Mouse (Mus musculus): ENCODE measurements around the gene Slc25a12. TPM values are rescaled to one million over a fixed set of nuclear protein-coding genes. Genes with fewer than 3 reads are reported as not detected.

The Slc25a12 gene
- total and polyA plus RNA-seq, 2 experiments = 13.6 to 13.7 TPM

- WGBS = 79% methylated on average over 5 of the region's 5 CpGs
- no peak overlapping the region for H3K4me3 ChIP-seq (ENCODE audit: insufficient read depth, low read depth, low read length)
- TF ChIP-seq POLR2A (IDR thresholded peaks at IDR 0.05; ENCODE audit: extremely low read depth, insufficient read depth, low read length) (no peak), CTCF (IDR thresholded peaks at IDR 0.05; ENCODE audit: low read depth, low read length) (no peak)
- H3K9ac ChIP-seq (ENCODE audit: low read depth, low read length) = no peak overlapping the region
- H3K4me1 ChIP-seq (ENCODE audit: control insufficient read depth, insufficient read depth, low read length) = no peaks in the 10 kb centered on the region; the same call in 1 of the 2 replicates
- no peaks in the 10 kb centered on the region for H3K36me3 ChIP-seq (ENCODE audit: control insufficient read depth, insufficient read depth, low read length)
- no peaks in the 10 kb centered on the region for H3K27me3 ChIP-seq (ENCODE audit: control insufficient read depth, insufficient read depth, low read length)
- DNase-seq (ENCODE audit: extremely low read depth, low read depth, low spot score) = no peak
- no peak overlapping the region for H3K27ac ChIP-seq (replicated peaks; ENCODE audit: insufficient read depth, low read depth, low read length)
- no peaks in the 10 kb centered on the region for H3K79me2 ChIP-seq (ENCODE audit: control insufficient read depth, insufficient read depth, low read length)
Measured at GRCm38 (mm10) chr2:71371790-71372189, 4.2 kb upstream of the Slc25a12 start.

DNA sequence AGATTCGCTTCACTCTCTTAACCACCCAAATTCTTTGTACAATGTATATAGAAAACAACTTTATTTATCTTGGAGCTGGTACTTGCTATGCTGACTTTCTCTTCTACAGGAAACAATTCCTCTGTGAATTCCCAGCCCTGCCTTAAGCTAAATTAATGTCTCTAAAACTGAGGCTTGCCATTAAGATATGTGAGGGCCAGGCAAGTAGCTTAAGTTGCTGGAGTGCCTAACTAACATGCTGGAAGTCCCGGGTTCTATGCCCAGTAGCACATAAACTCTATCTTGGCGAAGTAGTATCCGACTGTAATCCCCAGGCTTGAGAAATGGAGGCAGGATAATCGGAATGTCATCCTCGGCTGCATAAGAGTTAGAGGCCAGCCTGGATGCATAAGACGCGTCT lies 537 bp upstream of the Slc25a12 start:
- Histone ChIP-seq H3K4me1 (ENCODE audit: control insufficient read depth, insufficient read depth, low read length) (no peaks in the 10 kb centered on the region; the same call in 1 of the 2 replicates), H3K27me3 (ENCODE audit: control insufficient read depth, insufficient read depth, low read length) (no peaks in the 10 kb centered on the region), H3K4me3 (ENCODE audit: insufficient read depth, low read depth, low read length) (no peak overlapping the region), H3K79me2 (ENCODE audit: control insufficient read depth, insufficient read depth, low read length) (no peaks in the 10 kb centered on the region), H3K27ac (replicated peaks; ENCODE audit: insufficient read depth, low read depth, low read length) (no peak overlapping the region), H3K36me3 (ENCODE audit: control insufficient read depth, insufficient read depth, low read length) (no peaks in the 10 kb centered on the region), H3K9ac (ENCODE audit: low read depth, low read length) (no peak overlapping the region)
- 57% methylated on average over 8 of the region's 8 CpGs for WGBS
- no peak for TF ChIP-seq CTCF (IDR thresholded peaks at IDR 0.05; ENCODE audit: low read depth, low read length)
- no peak for TF ChIP-seq POLR2A (IDR thresholded peaks at IDR 0.05; ENCODE audit: extremely low read depth, insufficient read depth, low read length)
- no peak for DNase-seq (ENCODE audit: extremely low read depth, low read depth, low spot score)

- DNase-seq (ENCODE audit: extremely low read depth, low read depth, low spot score) = peak; percentile 19
- 4% methylated on average over 9 of the region's 9 CpGs for WGBS
- Histone ChIP-seq H3K4me1 (ENCODE audit: control insufficient read depth, insufficient read depth, low read length) (no peaks in the 10 kb centered on the region; the same call in 1 of the 2 replicates), H3K9ac (ENCODE audit: low read depth, low read length) (peak overlapping the region; percentile 74), H3K79me2 (ENCODE audit: control insufficient read depth, insufficient read depth, low read length) (0 out of 2 replicates have a peak, but pooled peaks cover under 1% of the 10 kb centered on the region), H3K36me3 (ENCODE audit: control insufficient read depth, insufficient read depth, low read length) (no peaks in the 10 kb centered on the region), H3K27ac (replicated peaks; ENCODE audit: insufficient read depth, low read depth, low read length) (no peak overlapping the region), H3K4me3 (ENCODE audit: insufficient read depth, low read depth, low read length) (peak overlapping the region; percentile 87), H3K27me3 (ENCODE audit: control insufficient read depth, insufficient read depth, low read length) (no peaks in the 10 kb centered on the region)
- TF ChIP-seq CTCF (IDR thresholded peaks at IDR 0.05; ENCODE audit: low read depth, low read length) = no peak
- TF ChIP-seq POLR2A (IDR thresholded peaks at IDR 0.05; ENCODE audit: extremely low read depth, insufficient read depth, low read length) = no peak
Measured at GRCm38 (mm10) chr2:71366618-71367124, 878 bp downstream of the Slc25a12 start.

DNA sequence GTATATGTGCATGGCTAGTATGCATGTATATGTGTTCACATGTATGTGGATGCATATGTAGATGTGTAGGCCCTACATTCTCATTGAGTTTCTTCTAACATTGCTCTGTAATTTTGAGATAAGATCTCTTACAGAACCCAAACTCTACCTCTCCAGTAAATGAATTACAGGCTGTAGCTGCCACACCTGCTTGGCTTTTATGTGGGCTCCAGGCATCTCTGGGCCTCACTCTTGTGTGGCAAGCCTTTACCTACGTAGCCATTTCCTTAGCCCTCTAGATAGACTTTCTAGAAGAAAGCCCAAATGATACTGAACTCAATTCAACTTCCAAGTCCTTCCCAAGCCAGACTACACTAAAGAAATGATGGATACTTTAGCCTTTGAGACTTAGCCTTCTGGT lies 7.4 kb downstream of the Slc25a12 start:
- Histone ChIP-seq H3K79me2 (ENCODE audit: control insufficient read depth, insufficient read depth, low read length) (peaks cover 8% of the 10 kb centered on the region; the same call in 1 of the 2 replicates), H3K27ac (replicated peaks; ENCODE audit: insufficient read depth, low read depth, low read length) (no peak overlapping the region), H3K36me3 (ENCODE audit: control insufficient read depth, insufficient read depth, low read length) (peaks cover 2% of the 10 kb centered on the region; the same call in 1 of the 2 replicates), H3K9ac (ENCODE audit: low read depth, low read length) (no peak overlapping the region), H3K4me1 (ENCODE audit: control insufficient read depth, insufficient read depth, low read length) (no peaks in the 10 kb centered on the region), H3K27me3 (ENCODE audit: control insufficient read depth, insufficient read depth, low read length) (no peaks in the 10 kb centered on the region), H3K4me3 (ENCODE audit: insufficient read depth, low read depth, low read length) (no peak overlapping the region)
- TF ChIP-seq CTCF (IDR thresholded peaks at IDR 0.05; ENCODE audit: low read depth, low read length) (no peak), POLR2A (IDR thresholded peaks at IDR 0.05; ENCODE audit: extremely low read depth, insufficient read depth, low read length) (no peak)
- DNase-seq (ENCODE audit: extremely low read depth, low read depth, low spot score) = no peak
- 91% methylated on average over 1 of the region's 1 CpGs for WGBS

DNA sequence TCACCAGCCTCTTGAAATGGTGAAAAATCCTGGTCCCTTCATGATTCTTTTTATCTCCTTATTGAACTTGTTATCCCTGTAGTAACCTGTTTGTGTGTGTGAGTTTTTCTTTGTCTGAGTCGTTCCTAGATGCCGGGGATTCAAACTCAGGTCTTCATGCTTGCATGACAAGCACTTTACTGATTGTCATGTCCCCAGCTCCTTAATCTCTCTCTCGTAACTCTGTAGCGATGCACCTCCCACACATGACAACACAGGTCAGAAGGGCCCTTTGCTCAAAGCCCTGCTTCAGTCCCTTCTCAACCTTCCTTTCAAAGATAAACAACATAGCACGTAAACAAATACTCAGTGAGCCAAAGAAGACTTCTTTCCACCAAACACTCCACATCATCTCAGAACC lies 9.2 kb downstream of the Slc25a12 start:
- no peak overlapping the region for H3K4me3 ChIP-seq (ENCODE audit: insufficient read depth, low read depth, low read length)
- no peaks in the 10 kb centered on the region for H3K4me1 ChIP-seq (ENCODE audit: control insufficient read depth, insufficient read depth, low read length)
- H3K27ac ChIP-seq (replicated peaks; ENCODE audit: insufficient read depth, low read depth, low read length) = no peak overlapping the region
- DNase-seq (ENCODE audit: extremely low read depth, low read depth, low spot score) = no peak
- TF ChIP-seq POLR2A (IDR thresholded peaks at IDR 0.05; ENCODE audit: extremely low read depth, insufficient read depth, low read length) (no peak), CTCF (IDR thresholded peaks at IDR 0.05; ENCODE audit: low read depth, low read length) (no peak)
- H3K79me2 ChIP-seq (ENCODE audit: control insufficient read depth, insufficient read depth, low read length) = peaks cover 8% of the 10 kb centered on the region; the same call in 1 of the 2 replicates
- whole genome bisulfite sequencing = 89% methylated on average over 5 of the region's 5 CpGs
- no peaks in the 10 kb centered on the region for H3K27me3 ChIP-seq (ENCODE audit: control insufficient read depth, insufficient read depth, low read length)
- H3K9ac ChIP-seq (ENCODE audit: low read depth, low read length) = no peak overlapping the region
- H3K36me3 ChIP-seq (ENCODE audit: control insufficient read depth, insufficient read depth, low read length) = peaks cover 2% of the 10 kb centered on the region; the same call in 1 of the 2 replicates

- TF ChIP-seq CTCF (IDR thresholded peaks at IDR 0.05; ENCODE audit: low read depth, low read length) (no peak), POLR2A (IDR thresholded peaks at IDR 0.05; ENCODE audit: extremely low read depth, insufficient read depth, low read length) (no peak)
- WGBS = 83% methylated on average over 5 of the region's 5 CpGs
- no peaks in the 10 kb centered on the region for H3K4me1 ChIP-seq (ENCODE audit: control insufficient read depth, insufficient read depth, low read length)
- H3K4me3 ChIP-seq (ENCODE audit: insufficient read depth, low read depth, low read length) = no peak overlapping the region
- no peak overlapping the region for H3K27ac ChIP-seq (replicated peaks; ENCODE audit: insufficient read depth, low read depth, low read length)
- H3K79me2 ChIP-seq (ENCODE audit: control insufficient read depth, insufficient read depth, low read length) = peaks cover 6% of the 10 kb centered on the region; the same call in 1 of the 2 replicates
- no peak for DNase-seq (ENCODE audit: extremely low read depth, low read depth, low spot score)
- no peaks in the 10 kb centered on the region; the same call in 1 of the 2 replicates for H3K36me3 ChIP-seq (ENCODE audit: control insufficient read depth, insufficient read depth, low read length)
- H3K9ac ChIP-seq (ENCODE audit: low read depth, low read length) = no peak overlapping the region
- no peaks in the 10 kb centered on the region for H3K27me3 ChIP-seq (ENCODE audit: control insufficient read depth, insufficient read depth, low read length)
Measured at GRCm38 (mm10) chr2:71354055-71354425, 13.5 kb downstream of the Slc25a12 start.
